ENCODE assay signal across 10 mouse cellular contexts in the genomic region with DNA sequence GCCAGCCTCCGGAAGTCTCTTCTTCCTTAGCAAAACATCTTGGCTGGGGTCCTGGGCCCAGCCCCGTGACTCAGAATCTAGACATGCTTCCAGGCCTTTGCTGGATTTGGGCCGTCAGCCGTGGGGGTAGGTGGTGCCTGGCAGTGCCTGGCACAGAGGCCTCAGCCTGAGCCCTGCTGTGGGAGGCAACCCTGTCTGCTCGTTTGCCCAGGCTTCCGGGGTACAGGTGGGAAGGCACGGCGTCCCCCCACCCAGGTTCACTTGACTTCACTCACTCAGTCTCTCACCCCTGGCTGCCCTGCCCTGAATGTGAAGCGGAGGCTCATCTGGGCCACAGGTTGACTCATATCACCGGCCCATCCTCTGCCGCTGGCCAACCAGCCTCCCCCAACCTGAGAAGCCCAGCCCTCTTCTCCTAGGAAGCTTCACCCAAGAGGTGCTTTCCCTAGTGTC.
A peak's percentile ranks its signal among the peaks of the same experiment; 100 is the strongest.
DNase-seq lines count a peak whose midpoint lies in the region; ATAC-seq and TF ChIP-seq lines count a peak whose summit lies in the region.
"Had no signal": no experiment of that assay in that cellular context is flagged by ENCODE, and none has a peak within 500 bp of the region (broad histone marks: within the 10 kb centered on the region; RNA-seq: fewer than 3 reads in every experiment).

No protein-coding gene starts in this region.

- no peaks in the 10 kb centered on the region for H3K36me3 ChIP-seq in heart, embryonic 16.5 days (ENCODE audit: control insufficient read depth, insufficient read depth)
- H3K36me3 ChIP-seq in stomach, postnatal 0 days (ENCODE audit: control insufficient read depth, insufficient read depth, low read length): no peaks in the 10 kb centered on the region

- peak; percentile 67 for DNase-seq in gastrocnemius, adult 2 months
- DNase-seq in gastrocnemius, postnatal 4 days (ENCODE audit: low spot score in 2 of 2): no peak
- DNase-seq in ovary, adult 18-20 months (ENCODE audit: low spot score): peak; percentile 73
- DNase-seq in ovary, postnatal 10 days (ENCODE audit: low spot score): no peak
- DNase-seq in stomach, postnatal 0 days (ENCODE audit: low spot score): peak; percentile 69
- DNase-seq in layer of hippocampus, postnatal 10 days (ENCODE audit: low spot score in 2 of 2): no peak
- DNase-seq in B cell, adult 2 months: no peak
- DNase-seq: kidney, adult 8-10 months had no signal

- H3K27ac ChIP-seq in gastrocnemius, adult 2 months: peak overlapping the region; percentile 57
- peak overlapping the region; percentile 24; the same call in 1 of the 2 replicates for H3K27ac ChIP-seq in heart, embryonic 16.5 days (ENCODE audit: low read length)
- peak overlapping the region; percentile 76 for H3K27ac ChIP-seq in stomach, postnatal 0 days (replicated peaks)
- H3K27ac ChIP-seq: liver, embryonic 14.5 days had no signal

- no peaks in the 10 kb centered on the region; the same call in 1 of the 2 replicates for H3K4me1 ChIP-seq in heart, embryonic 16.5 days (ENCODE audit: control insufficient read depth, insufficient read depth, low read length)
- peaks cover 3% of the 10 kb centered on the region; the same call in 1 of the 2 replicates for H3K4me1 ChIP-seq in stomach, postnatal 0 days (replicated peaks; ENCODE audit: control insufficient read depth, insufficient read depth)

- TF ChIP-seq CTCF in gastrocnemius, adult 2 months (IDR thresholded peaks at IDR 0.05): no peak
- no peak for TF ChIP-seq CTCF in stomach, postnatal 0 days (IDR thresholded peaks at IDR 0.05; ENCODE audit: low read depth)

- WGBS in heart, embryonic 16.5 days: 73% methylated on average over 11 of the region's 11 CpGs
- 49% methylated on average over 11 of the region's 11 CpGs for WGBS in stomach, postnatal 0 days

- intact Hi-C loops in gastrocnemius, adult 2 months (cut with DNase I): no loop called here

- H3K4me2 ChIP-seq in heart, embryonic 16.5 days (ENCODE audit: low read depth, low read length): no peak overlapping the region
- no peak overlapping the region for H3K4me2 ChIP-seq in stomach, postnatal 0 days (replicated peaks; ENCODE audit: low read depth)

- H3K9me3 ChIP-seq in heart, embryonic 16.5 days (replicated peaks; ENCODE audit: control insufficient read depth, low read length): no peaks in the 10 kb centered on the region
- no peaks in the 10 kb centered on the region for H3K9me3 ChIP-seq in stomach, postnatal 0 days (ENCODE audit: control insufficient read depth, low read length)

- H3K4me3 ChIP-seq in gastrocnemius, adult 2 months: no peak overlapping the region
- no peak overlapping the region for H3K4me3 ChIP-seq in heart, embryonic 16.5 days (ENCODE audit: low read length)
- no peak overlapping the region for H3K4me3 ChIP-seq in stomach, postnatal 0 days (ENCODE audit: low read depth, low read length)

- no peak for TF ChIP-seq EP300 in stomach, postnatal 0 days (optimal IDR thresholded peaks at IDR 0.05)

- H3K27me3 ChIP-seq in heart, embryonic 16.5 days (ENCODE audit: control insufficient read depth, insufficient read depth, low read length): no peaks in the 10 kb centered on the region
- H3K27me3 ChIP-seq in stomach, postnatal 0 days (ENCODE audit: control insufficient read depth, insufficient read depth, low read length): no peaks in the 10 kb centered on the region

- peak; percentile 25; the same call in 1 of the 2 replicates for ATAC-seq in heart, embryonic 16.5 days (replicated peaks; ENCODE audit: extremely low read depth, insufficient read depth, low FRiP score)
- peak; percentile 80 for ATAC-seq in stomach, postnatal 0 days (ENCODE audit: low FRiP score, low TSS enrichment)

- H3K9ac ChIP-seq in heart, embryonic 16.5 days (ENCODE audit: low read length): no peak overlapping the region
- H3K9ac ChIP-seq in stomach, postnatal 0 days (ENCODE audit: low read length): peak overlapping the region; percentile 50
- H3K9ac ChIP-seq: liver, embryonic 14.5 days had no signal

Comparison
In these comparisons a context has a peak if more than half of its experiments do, and no peak if none do; other contexts are left out.
1. DNase-seq: peak in gastrocnemius, adult 2 months (single experiment), ovary, adult 18-20 months (single experiment) and stomach, postnatal 0 days (single experiment); none in gastrocnemius, postnatal 4 days (0 of 2), ovary, postnatal 10 days (single experiment), layer of hippocampus, postnatal 10 days (0 of 2) and B cell, adult 2 months (0 of 2).
2. H3K27ac ChIP-seq: peak in every context shown above with its lines; median percentile 76 in stomach, postnatal 0 days; 57 in gastrocnemius, adult 2 months; 24 in heart, embryonic 16.5 days.